Mouse (Mus musculus): ENCODE data around the gene Aif1. TPM values are rescaled to one million over a fixed set of nuclear protein-coding genes. Genes with fewer than 3 reads are reported as not detected.
"Not testable (repeated sequence)": the region's sequence is repeated elsewhere in the genome, so short reads cannot be mapped to it uniquely, and the experiment has no call there.

The Aif1 gene
- polyA plus RNA-seq, 1 experiment from 2014 or later: 16.5 TPM

DNA sequence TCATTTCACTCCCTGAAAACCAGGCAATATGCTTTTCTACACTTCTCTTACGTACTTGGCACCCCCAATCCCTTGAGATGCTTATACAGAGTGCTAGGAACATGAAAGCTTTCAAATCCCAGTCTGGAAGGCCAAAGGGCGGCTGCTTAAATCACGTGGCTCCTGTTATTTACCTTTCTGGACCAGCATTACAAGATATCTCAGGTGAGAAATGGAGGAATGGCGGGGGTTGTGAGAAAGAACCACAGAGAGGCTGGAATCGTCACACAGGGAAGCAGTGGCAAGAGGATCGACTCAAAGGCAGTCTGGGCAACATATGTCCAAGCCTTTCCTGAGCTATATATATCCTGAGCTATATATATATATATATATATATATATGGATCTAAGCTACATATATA lies 50.3 kb downstream of the Aif1 start:
- WGBS: 26% methylated on average over 6 of the region's 6 CpGs
- Histone ChIP-seq H3K9me3 (ENCODE audit: control insufficient read depth, low read length) (no peaks in the 10 kb centered on the region), H3K27ac (replicated peaks; ENCODE audit: low read depth, low read length) (peak overlapping the region; percentile 75), H3K4me3 (ENCODE audit: low read depth, low read length) (peak overlapping the region; percentile 76), H3K4me2 (ENCODE audit: low read depth, low read length) (peak overlapping the region; percentile 87), H3K27me3 (replicated peaks; ENCODE audit: control insufficient read depth, insufficient read depth, low read length) (no peaks in the 10 kb centered on the region), H3K9ac (ENCODE audit: low read depth, low read length) (peak overlapping the region; percentile 78), H3K36me3 (ENCODE audit: control insufficient read depth, insufficient read depth, low read length) (peaks cover 29% of the 10 kb centered on the region; the same call in 1 of the 2 replicates), H3K4me1 (ENCODE audit: control insufficient read depth, insufficient read depth, low read length) (peaks cover 13% of the 10 kb centered on the region)
- no peak for DNase-seq (ENCODE audit: low spot score)
- no peak for ATAC-seq (ENCODE audit: low read depth)

DNA sequence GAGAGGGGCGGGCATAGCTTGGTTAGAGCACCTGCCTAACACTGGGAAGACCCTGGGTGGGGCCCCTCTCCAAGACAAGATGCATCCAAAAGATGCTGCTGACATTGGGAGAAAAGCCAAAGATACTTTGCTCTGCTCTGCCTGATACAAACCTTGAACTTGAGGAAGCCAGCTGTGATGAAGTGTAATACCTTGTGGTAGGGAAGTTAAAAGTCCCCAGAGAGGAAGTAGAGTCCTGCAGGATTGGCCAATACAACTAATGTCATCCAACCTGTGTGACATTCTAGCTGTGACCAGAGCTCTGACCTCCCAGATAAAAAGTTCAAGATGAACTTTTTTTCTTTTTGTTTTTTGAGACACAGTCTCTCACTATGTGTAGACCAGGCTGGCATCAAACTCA lies 50.8 kb downstream of the Aif1 start:
- no peak for DNase-seq (ENCODE audit: low spot score)
- WGBS: 85% methylated on average over 1 of the region's 1 CpGs
- H3K27ac ChIP-seq (replicated peaks; ENCODE audit: low read depth, low read length): no peak overlapping the region

DNA sequence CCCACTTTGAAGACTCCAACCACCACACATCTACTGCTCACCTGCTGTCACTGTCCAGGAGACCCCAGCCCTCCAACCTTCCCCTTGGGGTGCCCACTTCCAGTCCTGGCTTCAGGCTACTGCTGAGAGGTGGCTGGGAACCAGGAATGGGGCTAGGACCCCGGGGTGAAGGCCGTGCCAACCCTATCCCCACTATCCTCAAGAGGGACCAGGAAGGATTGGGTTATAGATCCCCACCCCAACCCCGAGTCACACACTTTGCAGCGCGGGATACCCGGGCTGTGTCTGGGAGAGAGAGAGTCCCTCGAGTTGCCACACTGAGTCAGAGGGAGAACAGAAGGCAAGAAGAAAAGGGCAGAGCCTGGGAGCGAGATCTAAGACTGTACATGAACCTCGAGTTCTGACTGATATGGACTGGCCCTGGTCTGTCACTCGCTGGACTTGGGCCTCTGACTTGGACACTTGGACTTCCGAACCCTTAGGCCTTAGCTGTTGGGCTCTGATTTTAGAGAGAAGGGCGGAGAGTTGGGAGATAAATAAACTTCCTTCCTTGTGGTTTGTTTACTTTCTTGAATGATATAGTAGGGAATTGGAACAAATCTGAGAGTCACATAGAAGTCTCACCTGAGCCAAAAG lies 51.5 kb downstream of the Aif1 start:
- DNase-seq (ENCODE audit: low spot score): not testable (repeated sequence)
- 93% methylated on average over 12 of the region's 12 CpGs for WGBS

More for the DNA sequence above, 50.8 kb downstream of the Aif1 start:
- Histone ChIP-seq H3K4me3 (ENCODE audit: low read depth, low read length) (no peak overlapping the region), H3K4me1 (ENCODE audit: control insufficient read depth, insufficient read depth, low read length) (peaks cover 15% of the 10 kb centered on the region), H3K9ac (ENCODE audit: low read depth, low read length) (peak overlapping the region; percentile 78; the same call in 1 of the 2 replicates), H3K36me3 (ENCODE audit: control insufficient read depth, insufficient read depth, low read length) (peaks cover 28% of the 10 kb centered on the region; the same call in 1 of the 2 replicates), H3K9me3 (ENCODE audit: control insufficient read depth, low read length) (no peaks in the 10 kb centered on the region), H3K4me2 (ENCODE audit: low read depth, low read length) (0 out of 2 replicates have a peak overlapping the region, but pooled peaks have one; percentile 87), H3K27me3 (replicated peaks; ENCODE audit: control insufficient read depth, insufficient read depth, low read length) (no peaks in the 10 kb centered on the region)
- no peak for ATAC-seq (ENCODE audit: low read depth)

DNA sequence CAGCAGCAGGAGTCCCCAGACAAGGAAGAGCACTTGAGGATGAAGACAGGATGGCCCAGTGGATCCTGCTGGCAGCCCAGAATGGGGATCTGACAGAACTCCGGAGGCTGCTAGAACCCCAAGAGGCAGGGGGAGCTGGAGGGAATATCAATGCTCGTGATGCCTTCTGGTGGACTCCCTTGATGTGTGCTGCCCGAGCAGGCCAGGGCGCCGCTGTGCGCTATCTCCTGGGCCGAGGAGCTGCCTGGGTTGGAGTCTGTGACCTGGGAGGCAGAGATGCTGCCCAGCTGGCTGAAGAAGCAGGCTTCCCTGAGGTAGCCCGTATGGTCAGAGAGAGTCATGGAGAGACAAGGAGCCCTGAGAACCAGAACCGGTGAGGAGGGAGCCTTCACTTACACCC lies 52.6 kb downstream of the Aif1 start:
- DNase-seq (ENCODE audit: low spot score); H3K9ac ChIP-seq (ENCODE audit: low read depth, low read length); H3K27ac ChIP-seq (replicated peaks; ENCODE audit: low read depth, low read length); H3K4me3 ChIP-seq (ENCODE audit: low read depth, low read length); H3K27me3 ChIP-seq (replicated peaks; ENCODE audit: control insufficient read depth, insufficient read depth, low read length); ATAC-seq (ENCODE audit: low read depth); H3K9me3 ChIP-seq (ENCODE audit: control insufficient read depth, low read length); H3K4me2 ChIP-seq (ENCODE audit: low read depth, low read length): not testable (repeated sequence)
- peaks cover 25% of the 10 kb centered on the region for H3K36me3 ChIP-seq (ENCODE audit: control insufficient read depth, insufficient read depth, low read length)
- peaks cover 19% of the 10 kb centered on the region for H3K4me1 ChIP-seq (ENCODE audit: control insufficient read depth, insufficient read depth, low read length)
- WGBS: 85% methylated on average over 9 of the region's 9 CpGs

More for the DNA sequence above, 51.5 kb downstream of the Aif1 start:
- peaks cover 25% of the 10 kb centered on the region; the same call in 1 of the 2 replicates for H3K36me3 ChIP-seq (ENCODE audit: control insufficient read depth, insufficient read depth, low read length)
- not testable (repeated sequence) for H3K27me3 ChIP-seq (replicated peaks; ENCODE audit: control insufficient read depth, insufficient read depth, low read length); H3K4me2 ChIP-seq (ENCODE audit: low read depth, low read length); ATAC-seq (ENCODE audit: low read depth); H3K9me3 ChIP-seq (ENCODE audit: control insufficient read depth, low read length); H3K9ac ChIP-seq (ENCODE audit: low read depth, low read length); H3K27ac ChIP-seq (replicated peaks; ENCODE audit: low read depth, low read length); H3K4me3 ChIP-seq (ENCODE audit: low read depth, low read length)
- peaks cover 19% of the 10 kb centered on the region for H3K4me1 ChIP-seq (ENCODE audit: control insufficient read depth, insufficient read depth, low read length)

DNA sequence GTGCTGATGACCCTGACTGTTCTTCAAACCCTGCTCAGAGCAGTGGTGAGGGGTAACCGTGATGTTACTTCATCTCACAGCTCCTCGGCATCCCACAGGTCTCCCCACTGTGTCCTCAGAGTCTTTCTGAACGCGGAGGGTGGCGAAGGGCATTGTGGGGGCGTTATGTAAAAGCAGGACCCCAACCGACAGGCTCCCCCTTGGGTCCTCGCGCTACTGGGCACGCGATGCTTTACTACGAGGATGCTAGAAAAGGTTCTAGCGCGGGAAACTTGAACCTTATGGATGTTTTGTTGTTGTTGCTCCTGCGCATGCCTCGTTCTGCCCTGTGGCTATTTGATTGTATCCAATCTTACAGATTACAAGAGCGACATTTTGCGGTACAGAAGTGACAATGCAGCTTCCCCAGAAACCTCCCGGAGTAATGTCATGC lies 54.0 kb downstream of the Aif1 start, which contains the start of gene Csnk2b:
Gene Csnk2b (minus strand): TSS at position 183 of the 433 bp plus-strand sequence.
- peak within 1 kb of the TSS; percentile 90 for H3K9ac ChIP-seq (ENCODE audit: low read depth, low read length)
- H3K9me3 ChIP-seq (ENCODE audit: control insufficient read depth, low read length): no peaks in the 10 kb centered on the region
- ATAC-seq (ENCODE audit: low read depth): no peak; the same call in 1 of the 2 replicates
- H3K36me3 ChIP-seq (ENCODE audit: control insufficient read depth, insufficient read depth, low read length): peaks cover 34% of the 10 kb centered on the region
- H3K27ac ChIP-seq (replicated peaks; ENCODE audit: low read depth, low read length): peak within 1 kb of the TSS; percentile 92
- H3K4me3 ChIP-seq (ENCODE audit: low read depth, low read length): peak within 1 kb of the TSS; percentile 88
- no peaks in the 10 kb centered on the region for H3K27me3 ChIP-seq (replicated peaks; ENCODE audit: control insufficient read depth, insufficient read depth, low read length)
- H3K4me1 ChIP-seq (ENCODE audit: control insufficient read depth, insufficient read depth, low read length): peaks cover 15% of the 10 kb centered on the region
- H3K4me2 ChIP-seq (ENCODE audit: low read depth, low read length): peak within 1 kb of the TSS; percentile 93
- 1% methylated on average over 19 of the region's 19 CpGs for WGBS
- peak; percentile 85 for DNase-seq (ENCODE audit: low spot score)

DNA sequence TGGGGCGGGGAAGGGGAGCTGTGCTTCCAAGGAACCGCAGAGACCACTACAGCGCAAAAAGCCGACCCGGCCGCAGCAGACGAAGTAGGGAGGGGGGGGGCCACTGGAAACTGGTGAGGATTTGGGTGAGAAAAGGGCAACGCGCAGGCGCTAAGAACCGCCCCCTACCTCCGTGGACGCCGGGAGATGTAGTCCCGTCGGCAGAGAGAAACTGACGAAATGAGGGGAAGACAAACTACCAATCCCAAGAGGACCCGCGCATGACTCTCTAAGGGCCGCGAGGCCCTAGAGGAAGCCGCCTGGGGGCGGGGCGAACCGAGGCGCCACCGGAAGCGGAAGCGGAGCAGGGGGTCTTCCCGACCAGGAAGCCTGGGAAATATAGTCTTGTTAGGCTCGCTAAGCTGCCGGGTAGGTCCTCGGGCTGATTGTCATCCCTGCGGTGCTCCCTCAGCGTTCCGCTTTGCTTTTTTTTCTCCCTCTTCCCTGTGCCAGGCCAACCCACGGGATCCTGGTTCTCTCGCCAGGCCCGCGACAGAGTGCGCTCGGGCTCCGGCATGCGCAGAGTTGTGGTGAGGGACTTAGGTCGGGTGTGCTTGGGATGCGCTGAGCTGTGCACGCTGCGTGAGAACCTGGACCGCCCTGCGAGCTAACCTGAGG lies 54.6 kb downstream of the Aif1 start, which contains the start of gene Gpank1:
Gene Gpank1 (plus strand): TSS at position 313 of the 657 bp plus-strand sequence.
- peaks cover 40% of the 10 kb centered on the region for H3K36me3 ChIP-seq (ENCODE audit: control insufficient read depth, insufficient read depth, low read length)
- WGBS: under 1% methylated on average over 34 of the region's 50 CpGs
- no peaks in the 10 kb centered on the region for H3K9me3 ChIP-seq (ENCODE audit: control insufficient read depth, low read length)
- peak within 1 kb of the TSS; percentile 93 for H3K4me2 ChIP-seq (ENCODE audit: low read depth, low read length)
- peaks cover 11% of the 10 kb centered on the region for H3K4me1 ChIP-seq (ENCODE audit: control insufficient read depth, insufficient read depth, low read length)
- ATAC-seq (ENCODE audit: low read depth): peak; percentile 95
- peak within 1 kb of the TSS; percentile 90 for H3K9ac ChIP-seq (ENCODE audit: low read depth, low read length)
- H3K27ac ChIP-seq (replicated peaks; ENCODE audit: low read depth, low read length): peak within 1 kb of the TSS; percentile 92
- H3K4me3 ChIP-seq (ENCODE audit: low read depth, low read length): peak within 1 kb of the TSS; percentile 88
- DNase-seq (ENCODE audit: low spot score): peak; percentile 100
- no peaks in the 10 kb centered on the region for H3K27me3 ChIP-seq (replicated peaks; ENCODE audit: control insufficient read depth, insufficient read depth, low read length)

Small RNAs within 50 kb of the gene (microRNA-seq; reads per million reads assigned to microRNA genes)
- gene Mir6973a (ENCODE audit: borderline number of aligned reads) (not detected), gene Mir6974 (ENCODE audit: borderline number of aligned reads) (not detected)

Other genes with a start within 250 kb of the Aif1 start
- gene Neu1, start 244.8 kb downstream of the Aif1 start, polyA plus RNA-seq (2014; fragmentation: Nextera tagmentation; extraction: Ambion mirVana): 15.0 and 15.4 TPM in 2 replicates
- 0.69 and 2.3 TPM in 2 replicates for gene Hspa1b, start 216.8 kb downstream of the Aif1 start, polyA plus RNA-seq (2014; fragmentation: Nextera tagmentation; extraction: Ambion mirVana)
- not detected in 2 replicates for gene Gm20481, start 206.2 kb downstream of the Aif1 start, polyA plus RNA-seq (2014; fragmentation: Nextera tagmentation; extraction: Ambion mirVana)
- 7.3 TPM in 2 replicates for gene Hspa1a, start 203.9 kb downstream of the Aif1 start, polyA plus RNA-seq (2014; fragmentation: Nextera tagmentation; extraction: Ambion mirVana)
- 0.99 and 1.0 TPM in 2 replicates for gene Hspa1l, start 203.4 kb downstream of the Aif1 start, polyA plus RNA-seq (2014; fragmentation: Nextera tagmentation; extraction: Ambion mirVana)
- 151 and 159 TPM in 2 replicates for gene Lsm2, start 194.2 kb downstream of the Aif1 start, polyA plus RNA-seq (2014; fragmentation: Nextera tagmentation; extraction: Ambion mirVana)
- gene Vars, start 175.1 kb downstream of the Aif1 start, polyA plus RNA-seq (2014; fragmentation: Nextera tagmentation; extraction: Ambion mirVana): 80.3 and 87.7 TPM in 2 replicates
- 0.07 and 0.20 TPM in 2 replicates for gene Vwa7, start 159.5 kb downstream of the Aif1 start, polyA plus RNA-seq (2014; fragmentation: Nextera tagmentation; extraction: Ambion mirVana)
- gene Sapcd1, start 148.1 kb downstream of the Aif1 start, polyA plus RNA-seq (2014; fragmentation: Nextera tagmentation; extraction: Ambion mirVana): 12.2 and 16.5 TPM in 2 replicates
- gene Msh5, start 129.3 kb downstream of the Aif1 start, polyA plus RNA-seq (2014; fragmentation: Nextera tagmentation; extraction: Ambion mirVana): 2.5 and 3.4 TPM in 2 replicates
- 90.9 and 96.9 TPM in 2 replicates for gene Clic1, start 126.1 kb downstream of the Aif1 start, polyA plus RNA-seq (2014; fragmentation: Nextera tagmentation; extraction: Ambion mirVana)
- 291 and 341 TPM in 2 replicates for gene Ddah2, start 117.0 kb downstream of the Aif1 start, polyA plus RNA-seq (2014; fragmentation: Nextera tagmentation; extraction: Ambion mirVana)
- 9.5 and 21.2 TPM in 2 replicates for gene Ly6g6c, start 110.7 kb downstream of the Aif1 start, polyA plus RNA-seq (2014; fragmentation: Nextera tagmentation; extraction: Ambion mirVana)
- gene Mpig6b, start 109.9 kb downstream of the Aif1 start, polyA plus RNA-seq (2014; fragmentation: Nextera tagmentation; extraction: Ambion mirVana): 0.55 and 0.96 TPM in 2 replicates
- 9.4 and 11.8 TPM in 2 replicates for gene Ly6g6e, start 99.2 kb downstream of the Aif1 start, polyA plus RNA-seq (2014; fragmentation: Nextera tagmentation; extraction: Ambion mirVana)
- 0.46 and 1.4 TPM in 2 replicates for gene Ly6g6d, start 98.0 kb downstream of the Aif1 start, polyA plus RNA-seq (2014; fragmentation: Nextera tagmentation; extraction: Ambion mirVana)
- gene Ly6g6f, start 90.5 kb downstream of the Aif1 start, polyA plus RNA-seq (2014; fragmentation: Nextera tagmentation; extraction: Ambion mirVana): 0.18 TPM in 1 of 2 replicates, not detected in the other
- 77.2 and 92.3 TPM in 2 replicates for gene Abhd16a, start 86.8 kb downstream of the Aif1 start, polyA plus RNA-seq (2014; fragmentation: Nextera tagmentation; extraction: Ambion mirVana)
- gene Ly6g5c, start 67.8 kb downstream of the Aif1 start, polyA plus RNA-seq (2014; fragmentation: Nextera tagmentation; extraction: Ambion mirVana): not detected in 2 replicates
- 0.41 and 0.70 TPM in 2 replicates for gene Ly6g5b, start 60.6 kb downstream of the Aif1 start, polyA plus RNA-seq (2014; fragmentation: Nextera tagmentation; extraction: Ambion mirVana)
- 13.0 and 13.4 TPM in 2 replicates for gene Gpank1, start 54.6 kb downstream of the Aif1 start, polyA plus RNA-seq (2014; fragmentation: Nextera tagmentation; extraction: Ambion mirVana)
- gene Csnk2b, start 54.0 kb downstream of the Aif1 start, polyA plus RNA-seq (2014; fragmentation: Nextera tagmentation; extraction: Ambion mirVana): 277 and 279 TPM in 2 replicates
- 5.6 and 6.0 TPM in 2 replicates for gene D17H6S53E, start 49.7 kb downstream of the Aif1 start, polyA plus RNA-seq (2014; fragmentation: Nextera tagmentation; extraction: Ambion mirVana)
- 0.28 TPM in 1 of 2 replicates, not detected in the other for gene Apom, start 44.0 kb downstream of the Aif1 start, polyA plus RNA-seq (2014; fragmentation: Nextera tagmentation; extraction: Ambion mirVana)
- gene Bag6, start 40.9 kb downstream of the Aif1 start, polyA plus RNA-seq (2014; fragmentation: Nextera tagmentation; extraction: Ambion mirVana): 72.2 and 77.3 TPM in 2 replicates
- 151 and 172 TPM in 2 replicates for gene Prrc2a, start 11.2 kb downstream of the Aif1 start, polyA plus RNA-seq (2014; fragmentation: Nextera tagmentation; extraction: Ambion mirVana)
- gene Lst1, start 12.4 kb upstream of the Aif1 start, polyA plus RNA-seq (2014; fragmentation: Nextera tagmentation; extraction: Ambion mirVana): 22.2 and 26.9 TPM in 2 replicates
- 2.0 and 3.3 TPM in 2 replicates for gene Ltb, start 18.4 kb upstream of the Aif1 start, polyA plus RNA-seq (2014; fragmentation: Nextera tagmentation; extraction: Ambion mirVana)
- 0.62 and 0.74 TPM in 2 replicates for gene Tnf, start 25.9 kb upstream of the Aif1 start, polyA plus RNA-seq (2014; fragmentation: Nextera tagmentation; extraction: Ambion mirVana)
- 0.34 and 0.40 TPM in 2 replicates for gene Lta, start 29.3 kb upstream of the Aif1 start, polyA plus RNA-seq (2014; fragmentation: Nextera tagmentation; extraction: Ambion mirVana)
- gene Gm16181, start 44.8 kb upstream of the Aif1 start, polyA plus RNA-seq (2014; fragmentation: Nextera tagmentation; extraction: Ambion mirVana): 0.47 TPM in 1 of 2 replicates, not detected in the other
- gene Atp6v1g2, start 57.6 kb upstream of the Aif1 start, polyA plus RNA-seq (2014; fragmentation: Nextera tagmentation; extraction: Ambion mirVana): 5.1 and 5.2 TPM in 2 replicates
- gene Nfkbil1, start 59.7 kb upstream of the Aif1 start, polyA plus RNA-seq (2014; fragmentation: Nextera tagmentation; extraction: Ambion mirVana): 3.3 and 4.8 TPM in 2 replicates
- 347 and 431 TPM in 2 replicates for gene Ddx39b, start 65.7 kb upstream of the Aif1 start, polyA plus RNA-seq (2014; fragmentation: Nextera tagmentation; extraction: Ambion mirVana)
- gene H2-D1, start 86.7 kb upstream of the Aif1 start, polyA plus RNA-seq (2014; fragmentation: Nextera tagmentation; extraction: Ambion mirVana): 46.9 and 51.7 TPM in 2 replicates
- 0.25 TPM in 1 of 2 replicates, not detected in the other for gene H2-Q1, start 144.3 kb upstream of the Aif1 start, polyA plus RNA-seq (2014; fragmentation: Nextera tagmentation; extraction: Ambion mirVana)
- gene H2-Q2, start 166.2 kb upstream of the Aif1 start, polyA plus RNA-seq (2014; fragmentation: Nextera tagmentation; extraction: Ambion mirVana): 0.22 and 0.62 TPM in 2 replicates
- gene H2-Q4, start 203.5 kb upstream of the Aif1 start, polyA plus RNA-seq (2014; fragmentation: Nextera tagmentation; extraction: Ambion mirVana): 1.3 and 2.0 TPM in 2 replicates
- gene H2-Q6, start 248.8 kb upstream of the Aif1 start, polyA plus RNA-seq (2014; fragmentation: Nextera tagmentation; extraction: Ambion mirVana): 0.14 and 0.29 TPM in 2 replicates